Comparison of ENCODE assay signal across 10 mouse cellular contexts in genomic region chr15:80006156-80006555, GRCm38 (mm10). TPM values are rescaled to one million over a fixed set of nuclear protein-coding genes. Genes with fewer than 3 reads are reported as not detected.
DNase-seq lines count a peak whose midpoint lies in the region; ATAC-seq lines count a peak whose summit lies in the region.
"Had no signal": no experiment of that assay in that cellular context is flagged by ENCODE, and none has a peak within 500 bp of the region (broad histone marks: within the 10 kb centered on the region; RNA-seq: fewer than 3 reads in every experiment).

No protein-coding gene starts in this region.

- no peaks in the 10 kb centered on the region for H3K9me3 ChIP-seq in lung, embryonic 15.5 days
- H3K9me3 ChIP-seq in stomach, embryonic 14.5 days (ENCODE audit: control insufficient read depth, low read depth, low read length) = no peaks in the 10 kb centered on the region
- H3K9me3 ChIP-seq in hindbrain, embryonic 13.5 days = no peaks in the 10 kb centered on the region
- H3K9me3 ChIP-seq: embryonic facial prominence, embryonic 13.5 days; midbrain, embryonic 15.5 days had no signal

- no peak for DNase-seq in lung, postnatal 14 days
- DNase-seq in heart, postnatal 36 days = peak; percentile 56 to 63
- DNase-seq in spleen, postnatal 4 days (ENCODE audit: low spot score in 2 of 2) = no peak
- DNase-seq: thymus, postnatal 25 days had no signal

- peaks cover 30% of the 10 kb centered on the region for H3K4me1 ChIP-seq in lung, embryonic 15.5 days
- no peaks in the 10 kb centered on the region for H3K4me1 ChIP-seq in stomach, embryonic 14.5 days (ENCODE audit: control insufficient read depth, insufficient read depth, low read length)
- peaks cover 25% of the 10 kb centered on the region for H3K4me1 ChIP-seq in hindbrain, embryonic 13.5 days (replicated peaks)

- no peak overlapping the region for H3K4me3 ChIP-seq in lung, embryonic 15.5 days
- H3K4me3 ChIP-seq in stomach, embryonic 14.5 days (ENCODE audit: low read depth, low read length) = no peak overlapping the region
- H3K4me3 ChIP-seq in hindbrain, embryonic 13.5 days = no peak overlapping the region
- H3K4me3 ChIP-seq: embryonic facial prominence, embryonic 13.5 days; midbrain, embryonic 15.5 days had no signal

- no peak for ATAC-seq in lung, embryonic 15.5 days (ENCODE audit: borderline replicate concordance, extremely low read depth, low FRiP score, low TSS enrichment)
- ATAC-seq in granulocyte monocyte progenitor cell, adult 5-6 weeks (replicated peaks; ENCODE audit: poor library complexity, severe bottlenecking) = peak; percentile 61
- no peak for ATAC-seq in stomach, embryonic 14.5 days (ENCODE audit: insufficient number of reproducible peaks, insufficient read depth, low FRiP score, low read depth)
- ATAC-seq in hindbrain, embryonic 13.5 days (ENCODE audit: low FRiP score) = no peak
- ATAC-seq: midbrain, embryonic 15.5 days had no signal

- WGBS in lung, embryonic 15.5 days = 36% methylated on average over 7 of the region's 7 CpGs
- WGBS in stomach, embryonic 14.5 days = 67% methylated on average over 7 of the region's 7 CpGs
- 88% methylated on average over 7 of the region's 7 CpGs for WGBS in hindbrain, embryonic 13.5 days

- peaks cover 10% of the 10 kb centered on the region for H3K27me3 ChIP-seq in lung, embryonic 15.5 days
- H3K27me3 ChIP-seq in stomach, embryonic 14.5 days (ENCODE audit: control insufficient read depth, insufficient read depth, low read length) = no peaks in the 10 kb centered on the region
- peaks cover 32% of the 10 kb centered on the region for H3K27me3 ChIP-seq in hindbrain, embryonic 13.5 days

- no peak overlapping the region for H3K9ac ChIP-seq in lung, embryonic 15.5 days
- H3K9ac ChIP-seq in stomach, embryonic 14.5 days (replicated peaks; ENCODE audit: low read depth, low read length) = no peak overlapping the region
- no peak overlapping the region for H3K9ac ChIP-seq in hindbrain, embryonic 13.5 days
- H3K9ac ChIP-seq: embryonic facial prominence, embryonic 13.5 days; midbrain, embryonic 15.5 days had no signal

- intact Hi-C loops in heart, postnatal 36 days (cut with DNase I) = no loop called here

- H3K27ac ChIP-seq in lung, embryonic 15.5 days = peak overlapping the region; percentile 75
- H3K27ac ChIP-seq in stomach, embryonic 14.5 days (ENCODE audit: low read length) = peak overlapping the region; percentile 10; the same call in 1 of the 2 replicates
- H3K27ac ChIP-seq in hindbrain, embryonic 13.5 days = no peak overlapping the region
- H3K27ac ChIP-seq: embryonic facial prominence, embryonic 13.5 days; midbrain, embryonic 15.5 days had no signal

- H3K4me2 ChIP-seq in lung, embryonic 15.5 days = peak overlapping the region; percentile 11; the same call in 1 of the 2 replicates
- no peak overlapping the region for H3K4me2 ChIP-seq in stomach, embryonic 14.5 days (replicated peaks; ENCODE audit: low read depth, low read length)
- no peak overlapping the region for H3K4me2 ChIP-seq in hindbrain, embryonic 13.5 days
- H3K4me2 ChIP-seq: embryonic facial prominence, embryonic 13.5 days; midbrain, embryonic 15.5 days had no signal

- H3K36me3 ChIP-seq in lung, embryonic 15.5 days = no peaks in the 10 kb centered on the region
- H3K36me3 ChIP-seq in stomach, embryonic 14.5 days (ENCODE audit: control insufficient read depth, insufficient read depth, low read length) = no peaks in the 10 kb centered on the region
- H3K36me3 ChIP-seq in hindbrain, embryonic 13.5 days = no peaks in the 10 kb centered on the region
- H3K36me3 ChIP-seq: embryonic facial prominence, embryonic 13.5 days; midbrain, embryonic 15.5 days had no signal

RNA-seq across cellular contexts. Expression of gene Pdgfb, which starts 8.6 kb away (rescaled TPM):
- polyA plus RNA-seq in lung, embryonic 15.5 days (2015; fragmentation: Nextera tagmentation; extraction: Ambion mirVana) = 8.4 TPM in 2 replicates
- total RNA-seq in granulocyte monocyte progenitor cell, adult 5-6 weeks (2014; fragmentation: Nextera tagmentation) = 0.30 TPM in 1 of 2 replicates, not detected in the other
- 0.13 and 0.26 TPM in 2 replicates for total RNA-seq in granulocyte monocyte progenitor cell, adult 5-6 weeks (2017)
- total RNA-seq in heart, postnatal 36 days (2021) = 10 to 100 TPM; 30.4 to 31.3 TPM
- polyA plus RNA-seq in stomach, embryonic 14.5 days (2014; fragmentation: Nextera tagmentation; extraction: Ambion mirVana) = 5.0 and 6.2 TPM in 2 replicates
- 2.4 and 2.8 TPM in 2 replicates for polyA plus RNA-seq in hindbrain, embryonic 13.5 days (2015; fragmentation: Nextera tagmentation; extraction: Ambion mirVana)

RNA-seq across cellular contexts. Expression of gene Cbx7, which starts 35.2 kb away (rescaled TPM):
- 2.4 and 2.8 TPM in 2 replicates for polyA plus RNA-seq in lung, embryonic 15.5 days (2015; fragmentation: Nextera tagmentation; extraction: Ambion mirVana)
- total RNA-seq in granulocyte monocyte progenitor cell, adult 5-6 weeks (2014; fragmentation: Nextera tagmentation) = 3.4 and 3.7 TPM in 2 replicates
- 0.26 and 1.7 TPM in 2 replicates for total RNA-seq in granulocyte monocyte progenitor cell, adult 5-6 weeks (2017)
- 10 to 100 TPM; 13.2 to 16.6 TPM for total RNA-seq in heart, postnatal 36 days (2021)
- polyA plus RNA-seq in stomach, embryonic 14.5 days (2014; fragmentation: Nextera tagmentation; extraction: Ambion mirVana) = 5.0 and 5.8 TPM in 2 replicates
- 3.6 and 3.7 TPM in 2 replicates for polyA plus RNA-seq in hindbrain, embryonic 13.5 days (2015; fragmentation: Nextera tagmentation; extraction: Ambion mirVana)

Comparison
In these comparisons a context has a peak if more than half of its experiments do, and no peak if none do; other contexts are left out.
1. DNase-seq: peak in heart, postnatal 36 days (2 of 2); none in lung, postnatal 14 days (single experiment) and spleen, postnatal 4 days (0 of 2).